Mouse (Mus musculus): Measurements from ENCODE around the gene Polr1e. TPM values are rescaled to one million over a fixed set of nuclear protein-coding genes. Genes with fewer than 3 reads are reported as not detected.
"Not testable (repeated sequence)": the region's sequence is repeated elsewhere in the genome, so short reads cannot be mapped to it uniquely, and the experiment has no call there.

The Polr1e gene
- polyA plus RNA-seq, 1 experiment from 2014 or later = 34.1 TPM

- H3K9ac ChIP-seq (ENCODE audit: low read depth, low read length); H3K4me1 ChIP-seq (ENCODE audit: control insufficient read depth, insufficient read depth, low read length); H3K36me3 ChIP-seq (ENCODE audit: control insufficient read depth, insufficient read depth, low read length); H3K4me2 ChIP-seq (ENCODE audit: low read depth, low read length); H3K27me3 ChIP-seq (replicated peaks; ENCODE audit: control insufficient read depth, insufficient read depth, low read length); H3K27ac ChIP-seq (ENCODE audit: low read length); H3K4me3 ChIP-seq (ENCODE audit: low read length); H3K9me3 ChIP-seq (ENCODE audit: control insufficient read depth, low read length); ATAC-seq: not testable (repeated sequence)
- 94% methylated on average over 7 of the region's 7 CpGs for WGBS
Observed at GRCm38 (mm10) chr4:45039546-45039945, 21.2 kb downstream of the Polr1e start.

DNA sequence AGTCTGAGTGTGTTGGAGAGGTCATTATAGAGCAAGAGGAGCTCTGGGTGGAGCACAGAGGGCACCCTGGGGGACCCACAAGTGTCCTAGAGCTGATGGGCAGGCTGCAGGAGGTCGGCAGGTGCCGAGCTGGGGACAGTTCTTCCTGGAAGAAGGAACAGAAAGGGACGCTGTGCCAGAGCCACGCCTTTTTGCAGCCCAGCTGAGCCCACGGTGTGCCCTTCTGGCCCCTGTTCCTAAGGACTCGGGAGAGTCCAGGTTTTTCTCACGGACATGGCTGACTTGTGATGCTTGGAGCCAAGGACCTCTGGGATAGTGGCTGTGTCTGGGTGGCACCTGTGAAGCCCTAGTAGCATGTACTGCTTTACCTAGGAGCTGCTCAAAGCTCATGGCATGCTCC is 22.4 kb downstream of the Polr1e start:
- 76% methylated on average over 7 of the region's 7 CpGs for WGBS
- Histone ChIP-seq H3K36me3 (ENCODE audit: control insufficient read depth, insufficient read depth, low read length) (0 out of 2 replicates have a peak, but pooled peaks cover 1% of the 10 kb centered on the region), H3K9ac (ENCODE audit: low read depth, low read length) (no peak overlapping the region), H3K4me1 (ENCODE audit: control insufficient read depth, insufficient read depth, low read length) (no peaks in the 10 kb centered on the region), H3K27me3 (replicated peaks; ENCODE audit: control insufficient read depth, insufficient read depth, low read length) (no peaks in the 10 kb centered on the region), H3K27ac (ENCODE audit: low read length) (no peak overlapping the region), H3K9me3 (ENCODE audit: control insufficient read depth, low read length) (no peaks in the 10 kb centered on the region), H3K4me2 (ENCODE audit: low read depth, low read length) (no peak overlapping the region), H3K4me3 (ENCODE audit: low read length) (no peak overlapping the region)
- ATAC-seq = no peak

- no peak overlapping the region for H3K27ac ChIP-seq (ENCODE audit: low read length)
- ATAC-seq = no peak
- H3K9ac ChIP-seq (ENCODE audit: low read depth, low read length) = no peak overlapping the region
- no peaks in the 10 kb centered on the region for H3K9me3 ChIP-seq (ENCODE audit: control insufficient read depth, low read length)
- WGBS = 93% methylated on average over 5 of the region's 5 CpGs
- H3K4me3 ChIP-seq (ENCODE audit: low read length) = no peak overlapping the region
- H3K4me2 ChIP-seq (ENCODE audit: low read depth, low read length) = no peak overlapping the region
- H3K4me1 ChIP-seq (ENCODE audit: control insufficient read depth, insufficient read depth, low read length) = no peaks in the 10 kb centered on the region
- H3K27me3 ChIP-seq (replicated peaks; ENCODE audit: control insufficient read depth, insufficient read depth, low read length) = no peaks in the 10 kb centered on the region
- H3K36me3 ChIP-seq (ENCODE audit: control insufficient read depth, insufficient read depth, low read length) = no peaks in the 10 kb centered on the region; the same call in 1 of the 2 replicates
Observed at GRCm38 (mm10) chr4:45046679-45047078, 28.3 kb downstream of the Polr1e start.

DNA sequence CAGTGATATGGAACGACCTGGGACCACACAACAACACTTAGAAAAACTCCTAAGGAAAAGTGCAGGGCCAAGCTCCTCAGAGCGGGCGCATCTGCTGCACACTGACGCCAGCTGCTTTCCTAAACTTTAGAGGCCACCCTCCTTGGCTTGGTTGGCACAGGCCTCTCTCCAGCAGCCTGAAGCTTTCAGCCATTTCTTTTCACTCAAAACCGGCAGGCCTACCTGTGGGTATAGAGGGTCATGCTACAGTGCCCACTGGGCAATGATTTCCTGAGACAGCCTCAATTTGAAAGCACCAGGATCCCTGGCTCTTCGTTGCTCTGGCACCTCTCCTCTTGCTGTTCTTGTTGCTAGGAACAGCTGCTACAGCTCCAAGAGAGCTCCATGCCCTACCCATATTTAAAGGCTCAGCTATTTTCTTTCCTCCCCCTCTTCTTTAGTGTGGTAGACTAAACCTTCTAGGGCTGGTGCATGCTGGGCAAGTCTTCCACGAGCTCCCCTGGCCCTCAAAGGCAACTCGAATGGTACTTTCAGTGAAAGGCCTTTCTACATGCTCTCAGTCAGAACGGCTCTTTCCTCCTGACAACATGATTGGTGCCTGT is 29.0 kb downstream of the Polr1e start:
- 83% methylated on average over 9 of the region's 9 CpGs for WGBS
- H3K4me1 ChIP-seq (ENCODE audit: control insufficient read depth, insufficient read depth, low read length) = no peaks in the 10 kb centered on the region
- H3K27ac ChIP-seq (ENCODE audit: low read length) = no peak overlapping the region
- H3K4me3 ChIP-seq (ENCODE audit: low read length) = no peak overlapping the region
- no peaks in the 10 kb centered on the region for H3K9me3 ChIP-seq (ENCODE audit: control insufficient read depth, low read length)
- H3K9ac ChIP-seq (ENCODE audit: low read depth, low read length) = no peak overlapping the region
- H3K27me3 ChIP-seq (replicated peaks; ENCODE audit: control insufficient read depth, insufficient read depth, low read length) = no peaks in the 10 kb centered on the region
- H3K36me3 ChIP-seq (ENCODE audit: control insufficient read depth, insufficient read depth, low read length) = no peaks in the 10 kb centered on the region; the same call in 1 of the 2 replicates
- no peak for ATAC-seq
- H3K4me2 ChIP-seq (ENCODE audit: low read depth, low read length) = no peak overlapping the region

DNA sequence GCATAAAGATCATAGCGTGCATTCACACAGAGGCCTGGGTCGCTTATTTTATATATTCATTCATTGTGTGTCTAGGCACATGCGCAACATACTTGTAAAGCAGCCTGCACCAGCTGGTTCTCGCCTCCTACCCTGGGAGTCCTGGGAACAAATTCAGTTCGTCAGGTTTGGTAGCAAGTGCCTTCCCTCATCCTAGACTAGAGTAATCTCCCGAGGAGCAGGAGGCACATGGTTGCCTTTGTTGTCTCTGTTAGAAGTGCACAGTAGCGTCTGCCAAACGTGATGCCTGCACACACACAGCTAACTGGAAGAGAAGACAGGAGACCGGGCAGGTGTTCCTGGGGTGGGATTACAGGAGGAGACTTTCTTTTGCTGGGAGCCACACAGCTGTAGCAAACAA is 29.6 kb downstream of the Polr1e start:
- H3K9ac ChIP-seq (ENCODE audit: low read depth, low read length) = no peak overlapping the region
- ATAC-seq = no peak
- H3K4me1 ChIP-seq (ENCODE audit: control insufficient read depth, insufficient read depth, low read length) = no peaks in the 10 kb centered on the region
- no peaks in the 10 kb centered on the region; the same call in 1 of the 2 replicates for H3K36me3 ChIP-seq (ENCODE audit: control insufficient read depth, insufficient read depth, low read length)
- WGBS = 83% methylated on average over 9 of the region's 9 CpGs
- H3K27ac ChIP-seq (ENCODE audit: low read length) = no peak overlapping the region
- no peaks in the 10 kb centered on the region for H3K9me3 ChIP-seq (ENCODE audit: control insufficient read depth, low read length)
- no peaks in the 10 kb centered on the region for H3K27me3 ChIP-seq (replicated peaks; ENCODE audit: control insufficient read depth, insufficient read depth, low read length)
- no peak overlapping the region for H3K4me3 ChIP-seq (ENCODE audit: low read length)
- H3K4me2 ChIP-seq (ENCODE audit: low read depth, low read length) = no peak overlapping the region

GRCm38 (mm10) chr4:45054862-45055261 is 36.5 kb downstream of the Polr1e start:
- Histone ChIP-seq H3K27me3 (replicated peaks; ENCODE audit: control insufficient read depth, insufficient read depth, low read length) (no peaks in the 10 kb centered on the region), H3K4me2 (ENCODE audit: low read depth, low read length) (no peak overlapping the region), H3K4me3 (ENCODE audit: low read length) (no peak overlapping the region), H3K27ac (ENCODE audit: low read length) (no peak overlapping the region), H3K4me1 (ENCODE audit: control insufficient read depth, insufficient read depth, low read length) (no peaks in the 10 kb centered on the region), H3K9ac (ENCODE audit: low read depth, low read length) (no peak overlapping the region), H3K9me3 (ENCODE audit: control insufficient read depth, low read length) (no peaks in the 10 kb centered on the region), H3K36me3 (ENCODE audit: control insufficient read depth, insufficient read depth, low read length) (0 out of 2 replicates have a peak, but pooled peaks cover 3% of the 10 kb centered on the region)
- no peak for ATAC-seq
- WGBS = 45% methylated on average over 3 of the region's 3 CpGs

DNA sequence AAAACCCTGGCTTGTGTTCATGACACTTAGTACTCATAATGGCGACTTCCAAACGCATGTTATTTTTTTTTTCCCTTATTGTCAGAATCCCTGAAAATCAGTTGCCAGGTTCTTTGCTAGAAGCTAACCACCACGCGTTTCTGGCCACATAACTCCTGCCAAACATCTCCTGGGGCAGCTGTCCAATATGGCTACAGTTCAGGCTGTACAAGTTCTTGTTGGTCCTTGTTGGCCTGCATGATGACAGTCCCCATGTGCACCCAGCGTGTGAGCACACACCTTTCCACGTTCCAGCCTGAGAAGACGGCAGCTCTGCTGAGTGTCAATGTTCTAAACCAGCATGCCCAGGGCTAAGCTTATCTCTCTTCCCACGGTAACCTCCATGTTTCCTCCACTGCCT is 37.1 kb downstream of the Polr1e start:
- Histone ChIP-seq H3K4me2 (ENCODE audit: low read depth, low read length) (no peak overlapping the region), H3K36me3 (ENCODE audit: control insufficient read depth, insufficient read depth, low read length) (peaks cover 3% of the 10 kb centered on the region; the same call in 1 of the 2 replicates), H3K4me1 (ENCODE audit: control insufficient read depth, insufficient read depth, low read length) (no peaks in the 10 kb centered on the region), H3K27ac (ENCODE audit: low read length) (no peak overlapping the region), H3K27me3 (replicated peaks; ENCODE audit: control insufficient read depth, insufficient read depth, low read length) (no peaks in the 10 kb centered on the region), H3K9me3 (ENCODE audit: control insufficient read depth, low read length) (no peaks in the 10 kb centered on the region), H3K4me3 (ENCODE audit: low read length) (no peak overlapping the region), H3K9ac (ENCODE audit: low read depth, low read length) (no peak overlapping the region)
- WGBS = 87% methylated on average over 8 of the region's 8 CpGs
- ATAC-seq = no peak

DNA sequence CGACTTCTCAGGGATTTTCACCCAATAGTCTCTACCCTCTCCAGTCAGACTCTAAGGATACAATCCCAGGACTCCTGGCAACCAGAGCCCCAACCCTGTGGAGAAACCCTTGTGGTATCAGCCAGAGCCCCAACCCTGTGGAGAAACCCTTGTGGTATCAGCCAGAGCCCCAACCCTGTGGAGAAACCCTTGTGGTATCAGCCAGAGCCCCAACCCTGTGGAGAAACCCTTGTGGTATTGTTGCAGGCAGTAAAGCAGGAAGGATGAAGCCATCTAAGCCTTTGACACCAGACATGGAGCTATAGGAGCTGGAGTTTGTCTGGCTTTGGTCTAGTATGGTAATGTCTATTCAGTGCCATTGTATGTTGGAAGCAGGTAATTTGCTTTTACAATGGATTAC is 45.5 kb downstream of the Polr1e start:
- H3K4me1 ChIP-seq (ENCODE audit: control insufficient read depth, insufficient read depth, low read length); H3K4me3 ChIP-seq (ENCODE audit: low read length): not testable (repeated sequence)

DNA sequence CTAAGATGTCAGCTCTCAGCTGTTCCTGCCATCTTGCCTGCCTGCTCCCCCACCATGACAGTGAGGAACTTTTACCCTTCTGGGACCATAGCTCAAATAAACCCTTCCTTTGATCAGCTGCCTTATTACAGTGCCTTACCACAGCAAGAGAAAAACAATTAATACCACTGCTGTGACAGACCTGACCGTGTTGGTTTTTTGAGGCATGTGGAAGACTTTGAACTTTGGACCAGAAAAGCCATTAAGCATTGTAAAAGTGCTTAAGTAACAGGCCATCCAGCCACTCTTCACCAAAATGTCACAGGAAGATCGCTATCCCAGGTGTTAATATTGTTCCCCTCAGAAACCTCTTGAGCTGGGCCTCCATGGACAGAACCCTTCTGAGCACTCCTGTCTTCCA is 46.2 kb downstream of the Polr1e start:
- Histone ChIP-seq H3K27ac (ENCODE audit: low read length) (no peak overlapping the region; the same call in 1 of the 2 replicates), H3K4me1 (ENCODE audit: control insufficient read depth, insufficient read depth, low read length) (no peaks in the 10 kb centered on the region), H3K4me2 (ENCODE audit: low read depth, low read length) (no peak overlapping the region), H3K9me3 (ENCODE audit: control insufficient read depth, low read length) (no peaks in the 10 kb centered on the region), H3K4me3 (ENCODE audit: low read length) (no peak overlapping the region), H3K36me3 (ENCODE audit: control insufficient read depth, insufficient read depth, low read length) (peaks cover 2% of the 10 kb centered on the region; the same call in 1 of the 2 replicates), H3K9ac (ENCODE audit: low read depth, low read length) (no peak overlapping the region), H3K27me3 (replicated peaks; ENCODE audit: control insufficient read depth, insufficient read depth, low read length) (no peaks in the 10 kb centered on the region)
- WGBS = 57% methylated on average over 2 of the region's 2 CpGs
- ATAC-seq = peak; percentile 67

More for the DNA sequence above, 45.5 kb downstream of the Polr1e start:
- H3K9me3 ChIP-seq (ENCODE audit: control insufficient read depth, low read length); H3K9ac ChIP-seq (ENCODE audit: low read depth, low read length); H3K27me3 ChIP-seq (replicated peaks; ENCODE audit: control insufficient read depth, insufficient read depth, low read length); H3K4me2 ChIP-seq (ENCODE audit: low read depth, low read length); H3K27ac ChIP-seq (ENCODE audit: low read length); H3K36me3 ChIP-seq (ENCODE audit: control insufficient read depth, insufficient read depth, low read length): not testable (repeated sequence)
- WGBS = 89% methylated on average over 1 of the region's 1 CpGs
- ATAC-seq = 0 out of 2 replicates have a peak, but pooled peaks have one; percentile 8

Measured in intestine, embryonic 16.5 days (tissue).